Mouse (Mus musculus): ENCODE measurements at regions not wholly inside any gene's neighbourhood (a gene's known extent, or its start where the extent isn't known, plus 50 kb on each side); places are given as distances from the start of the nearest gene placed in this dataset.

DNA sequence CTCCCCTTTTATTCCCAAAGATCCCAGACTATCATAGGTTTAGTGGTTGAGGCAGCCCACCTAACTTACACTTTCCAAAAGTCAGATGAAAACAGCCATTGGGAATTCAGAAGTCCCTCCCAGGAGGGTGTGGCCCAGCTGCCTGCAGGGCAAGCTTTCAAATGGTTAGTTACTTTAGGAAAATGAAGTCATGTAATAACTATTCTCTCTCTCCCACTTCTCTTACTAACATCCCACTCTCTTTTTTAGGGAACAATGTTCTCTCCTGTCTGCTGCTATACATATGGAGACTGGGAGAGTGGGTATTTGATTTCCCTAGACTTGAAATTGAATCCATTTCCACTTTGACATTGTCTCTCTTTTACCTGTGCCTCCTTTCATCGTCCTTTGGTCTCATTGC lies 55.0 kb downstream of the Zfp648 start:
- DNase-seq: no peak

DNA sequence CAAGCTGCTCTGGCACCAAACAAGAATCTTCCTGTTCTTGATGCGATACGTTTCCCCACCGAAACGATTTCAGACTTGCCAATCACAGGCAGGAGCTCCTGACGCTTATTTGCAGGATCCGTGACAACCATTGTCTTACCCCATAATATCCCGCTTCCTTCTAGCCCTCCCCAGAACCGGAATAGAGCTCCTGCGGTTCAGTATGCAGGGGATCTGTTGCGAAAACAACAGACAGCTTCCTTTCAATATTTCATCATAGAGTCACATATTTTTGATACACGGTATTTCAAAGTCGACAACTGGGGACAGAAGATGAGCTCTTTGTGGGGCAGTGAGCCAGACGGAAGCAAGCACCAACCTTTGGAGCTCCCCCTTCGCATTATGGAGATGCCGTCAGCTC lies 55.8 kb downstream of the Zfp648 start:
- DNase-seq: no peak

- DNase-seq: no peak
Observed at GRCm38 (mm10) chr1:154258511-154258910, 57.5 kb downstream of the Zfp648 start.

GRCm38 (mm10) chr1:154260393-154260792 lies 59.4 kb downstream of the Zfp648 start:
- no peak for DNase-seq

DNA sequence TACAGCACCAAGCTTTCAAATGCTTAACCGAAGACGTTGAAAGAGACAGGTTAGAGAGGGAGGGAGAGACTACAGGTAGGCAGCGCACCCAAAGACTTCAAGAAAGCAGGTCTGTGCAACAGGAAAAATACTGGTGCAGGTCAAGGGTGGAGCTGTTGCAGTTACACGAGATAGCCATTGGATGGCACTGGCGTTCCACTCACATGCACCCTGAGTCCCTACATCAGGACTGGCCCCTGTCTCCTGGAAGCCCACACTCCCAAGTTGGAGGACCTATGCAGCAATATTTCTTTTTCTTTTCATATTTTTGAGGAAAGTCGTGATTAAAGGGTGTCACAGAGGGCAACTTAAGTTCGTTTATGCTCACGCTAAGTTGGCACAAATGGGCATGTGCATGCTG lies 80.5 kb downstream of the Zfp648 start:
- DNase-seq: peak; percentile 36

DNA sequence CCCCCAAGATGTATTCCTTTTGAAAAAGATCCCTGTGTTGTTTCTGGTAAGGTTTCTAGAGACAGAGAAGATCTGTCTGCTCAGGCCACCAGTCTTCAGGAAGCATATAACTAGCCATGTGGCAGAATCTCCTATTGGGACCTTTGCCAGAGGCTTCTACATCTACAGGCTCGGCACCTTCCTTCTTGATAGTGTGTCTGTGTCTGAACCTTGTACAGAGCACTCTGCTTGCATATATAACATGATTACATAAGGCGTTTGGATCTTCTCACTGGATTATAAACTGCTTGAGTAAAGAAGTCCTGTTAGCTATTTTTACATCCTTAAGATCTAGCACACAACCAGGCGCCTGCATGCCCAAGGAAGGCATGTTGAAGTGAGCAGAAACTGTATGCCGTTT lies 85.1 kb downstream of the Zfp648 start:
- DNase-seq: no peak

- no peak for DNase-seq
Observed at GRCm38 (mm10) chr1:154292729-154293128, 91.7 kb downstream of the Zfp648 start.

GRCm38 (mm10) chr1:154296080-154296479 lies 95.1 kb downstream of the Zfp648 start:
- DNase-seq: no peak

DNA sequence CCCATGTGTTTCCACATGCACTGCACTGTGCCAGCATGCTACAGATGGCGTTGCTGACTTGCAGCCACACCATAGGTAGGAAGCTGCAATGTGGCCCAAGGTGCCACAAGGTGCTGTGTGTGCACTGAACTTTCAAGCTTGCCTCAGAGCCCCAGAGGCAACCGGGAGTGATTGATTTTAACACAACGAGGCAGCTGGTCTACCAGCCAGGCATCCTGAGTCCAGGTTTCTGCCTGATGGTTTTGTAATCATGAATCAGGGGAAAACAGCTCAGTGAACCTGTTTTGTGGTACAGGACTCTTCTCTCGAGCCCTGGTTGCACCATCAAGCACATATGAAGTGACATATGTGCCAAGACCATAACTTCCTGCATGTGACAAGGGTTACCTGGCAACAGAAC lies 98.9 kb downstream of the Zfp648 start:
- DNase-seq: no peak

DNA sequence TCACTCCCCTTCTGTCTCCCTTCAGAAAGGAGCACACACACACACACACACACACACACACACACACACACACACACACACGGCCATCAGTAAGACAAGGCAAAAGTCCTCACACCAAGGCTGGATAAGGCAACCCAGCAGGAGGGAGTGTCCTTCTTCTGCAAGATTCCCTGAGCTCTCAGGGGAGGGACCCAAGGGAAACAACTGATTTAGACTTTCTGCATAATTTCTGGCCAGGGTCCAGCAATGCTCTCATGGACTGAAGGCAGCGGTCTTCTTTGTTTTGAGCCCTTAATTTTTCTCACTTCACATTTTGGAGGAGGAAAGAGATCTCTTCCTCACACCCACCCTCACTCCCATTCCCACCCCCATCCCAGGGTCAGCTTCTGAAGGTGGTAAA lies 108.7 kb downstream of the Zfp648 start:
- DNase-seq: no peak
